Mouse (Mus musculus) spleen, adult 12 weeks (tissue): ENCODE results near the gene Cdc42bpb.

ENCODE experiments used
- DNase-seq: peaks from one replicate; pipeline ENCODE4 v3.0.0; 2022; ENCODE audit warnings: low spot score

The Cdc42bpb gene

DNA sequence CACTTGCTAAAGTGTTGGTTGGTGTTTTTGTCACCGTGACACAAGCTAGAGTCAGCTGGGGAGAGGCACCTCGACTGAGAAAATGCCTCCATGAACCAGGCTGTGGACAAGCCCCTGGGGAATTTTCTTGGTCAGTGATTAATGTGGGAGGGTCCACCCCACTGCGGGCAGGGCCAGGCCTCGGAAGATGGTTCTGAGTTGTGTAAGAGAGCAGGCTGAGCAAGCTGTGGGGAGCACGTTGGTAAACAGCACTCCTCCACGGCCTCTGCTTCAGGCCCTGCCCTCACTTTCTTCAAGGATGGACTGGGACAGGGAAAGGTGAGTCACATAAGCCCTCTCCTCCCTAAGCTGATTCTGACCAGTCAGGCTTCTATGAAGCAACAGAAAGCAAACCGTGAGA lies 36.8 kb downstream of the Cdc42bpb start:
- DNase-seq, result no peak

DNA sequence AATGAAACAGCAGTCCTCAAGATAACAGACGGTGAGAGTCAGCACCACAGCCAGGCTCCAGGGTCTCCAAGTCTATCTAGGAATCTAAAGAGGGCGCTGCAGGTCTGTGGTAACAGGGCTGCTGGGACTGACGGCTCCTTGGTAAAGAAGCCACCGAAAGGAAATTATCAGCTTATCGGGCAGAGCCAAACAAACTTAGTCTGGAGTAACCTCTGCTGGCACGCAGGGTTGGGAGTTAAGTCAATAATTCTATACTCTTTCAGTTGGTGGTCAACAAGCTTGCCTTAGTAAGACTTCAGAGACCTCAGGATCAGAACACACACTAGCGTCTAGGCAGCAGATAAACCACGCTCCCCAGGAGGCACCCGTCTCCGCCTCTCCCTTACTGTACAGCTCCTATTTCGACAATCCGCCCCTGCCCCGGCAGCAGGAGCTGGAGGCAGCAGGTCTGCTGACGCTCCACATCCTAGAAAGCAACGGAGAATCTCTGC lies 39.6 kb downstream of the Cdc42bpb start:
- no peak for DNase-seq

DNA sequence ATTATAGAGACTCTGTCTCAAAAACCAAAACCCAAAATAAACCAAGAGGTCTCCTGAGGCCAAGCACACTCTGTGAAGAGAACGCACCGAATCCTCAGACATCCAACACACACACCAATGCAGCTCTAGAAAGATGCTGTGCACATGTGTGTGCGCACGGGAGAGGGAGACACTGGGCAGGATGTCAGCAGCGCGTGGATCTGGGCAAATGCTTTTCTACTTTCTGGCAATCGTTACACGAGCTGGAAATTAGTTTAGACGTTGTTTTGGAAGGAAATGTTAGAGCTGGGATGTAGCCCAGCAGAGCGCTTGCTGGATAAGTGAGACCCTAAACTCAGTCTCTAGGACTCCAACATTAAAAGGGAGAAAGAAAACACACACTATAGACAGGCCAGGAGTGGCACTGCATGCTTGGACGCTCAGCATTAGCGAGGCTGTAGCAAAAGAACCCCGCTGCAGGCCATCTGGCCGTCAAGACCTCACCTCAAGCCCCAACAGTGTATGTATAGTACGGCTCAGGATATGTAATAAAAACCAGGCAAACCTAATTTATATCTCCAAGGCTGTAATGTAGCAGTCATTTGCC lies 44.4 kb downstream of the Cdc42bpb start:
- DNase-seq, result no peak

DNA sequence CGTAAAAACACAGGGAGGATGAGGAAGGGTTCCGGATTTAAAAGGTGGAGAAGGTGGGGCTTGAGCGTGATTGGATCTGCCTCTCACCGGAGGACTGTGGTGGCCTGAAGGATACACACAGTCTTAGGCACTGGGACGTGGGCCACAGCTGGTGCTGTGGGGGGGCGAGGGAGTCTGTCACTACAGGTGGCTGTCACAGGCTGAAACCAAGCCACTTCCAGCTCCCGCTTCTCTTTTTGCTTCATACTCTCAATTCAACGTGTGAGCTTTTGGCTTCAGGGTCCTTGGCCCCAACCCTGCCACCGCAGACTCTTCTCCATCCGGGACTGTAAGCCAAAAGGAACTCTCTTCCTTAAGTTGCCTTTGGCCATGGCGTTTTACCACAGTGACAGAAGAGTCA lies 45.1 kb downstream of the Cdc42bpb start:
- no peak for DNase-seq

DNA sequence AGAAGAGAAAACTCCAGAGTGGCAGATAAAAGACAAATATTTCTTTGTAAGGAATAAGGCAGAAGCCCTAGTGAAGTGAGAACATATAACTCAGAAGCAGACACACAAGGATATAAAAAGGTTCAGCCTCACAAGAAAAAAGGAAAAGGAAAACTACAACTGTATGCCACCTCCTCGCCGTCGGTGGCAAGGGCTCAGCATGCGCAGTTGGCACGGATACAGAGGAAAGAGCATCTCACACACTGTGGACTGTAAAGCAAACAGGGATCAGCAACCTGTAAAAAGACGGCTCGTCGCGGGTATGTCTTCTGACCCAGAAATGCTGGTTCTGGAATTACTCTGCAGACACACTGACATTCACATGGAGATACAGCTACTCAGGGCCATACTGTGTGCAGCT lies 45.9 kb downstream of the Cdc42bpb start:
- DNase-seq, result no peak

DNA sequence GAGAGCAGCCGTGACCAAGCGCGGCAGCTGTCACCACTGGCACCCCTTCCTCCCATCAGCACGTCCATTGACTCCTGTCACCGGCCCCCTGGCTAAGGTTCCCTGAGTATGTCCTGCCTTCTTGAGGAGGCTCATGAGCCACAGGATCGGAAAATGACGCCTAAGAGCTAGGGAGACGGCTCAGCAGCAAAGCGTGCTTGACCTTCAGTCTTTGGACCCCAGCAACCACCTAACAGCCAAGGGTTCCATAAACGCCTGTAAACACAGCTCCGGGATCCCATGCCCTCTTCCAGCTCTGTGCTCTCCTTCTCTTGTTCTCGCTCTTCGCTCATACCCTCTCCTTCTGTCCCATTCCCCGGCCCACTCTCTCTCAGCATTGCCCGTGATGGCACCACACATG lies 48.2 kb downstream of the Cdc42bpb start:
- DNase-seq, result no peak

DNA sequence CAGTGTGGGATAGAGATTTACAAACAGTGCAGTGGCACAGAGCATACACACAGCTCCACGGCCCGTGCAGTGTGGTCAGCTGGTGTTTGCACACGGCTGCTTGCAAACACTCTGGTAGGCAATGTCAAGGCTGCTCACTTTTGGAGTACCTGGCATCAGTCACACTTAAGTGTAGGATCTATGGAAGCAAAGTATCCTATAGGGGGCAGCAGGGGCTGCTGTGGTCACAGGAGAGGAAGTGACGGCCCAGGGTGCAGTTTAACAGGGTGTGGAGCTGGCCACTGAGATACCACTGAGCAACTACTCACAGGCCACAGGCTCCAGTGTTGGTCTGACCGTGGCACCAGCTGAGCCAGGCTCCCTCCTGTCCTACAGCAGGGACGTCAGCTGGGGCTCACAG lies 49.2 kb downstream of the Cdc42bpb start:
- DNase-seq, result no peak

DNA sequence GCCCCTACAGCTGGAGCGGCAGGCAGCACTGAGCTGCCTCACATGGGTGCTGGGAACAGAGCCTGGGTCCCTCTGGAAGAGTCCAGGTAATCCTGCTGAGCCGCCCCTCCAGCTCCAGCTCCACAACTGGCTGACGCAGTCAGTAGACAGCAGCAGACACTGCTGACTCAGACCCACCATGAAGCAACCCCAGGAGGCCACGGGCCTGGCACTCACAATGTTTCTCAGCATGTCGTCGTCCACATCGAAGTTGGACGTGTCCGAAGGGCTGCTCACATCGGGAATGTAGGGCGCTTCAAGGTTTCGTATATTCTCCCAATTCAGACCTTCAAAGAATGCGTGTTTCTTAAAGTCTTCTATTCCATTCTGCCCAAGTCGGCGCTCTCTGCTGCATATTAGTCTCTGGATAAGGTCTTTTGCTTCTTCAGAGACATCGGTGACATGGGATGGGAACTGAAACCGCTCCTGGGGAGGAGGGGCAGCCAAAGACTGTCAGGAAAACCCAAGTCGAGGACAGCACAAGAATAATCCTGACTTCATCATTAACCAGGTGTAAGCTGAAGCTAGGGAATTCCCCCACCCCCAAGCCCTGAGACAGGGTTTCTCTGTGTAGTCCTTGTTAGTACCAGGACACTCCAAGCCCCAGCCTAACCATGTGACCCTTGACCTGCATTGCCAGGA lies 51.6 kb downstream of the Cdc42bpb start:
- DNase-seq, result no peak

DNA sequence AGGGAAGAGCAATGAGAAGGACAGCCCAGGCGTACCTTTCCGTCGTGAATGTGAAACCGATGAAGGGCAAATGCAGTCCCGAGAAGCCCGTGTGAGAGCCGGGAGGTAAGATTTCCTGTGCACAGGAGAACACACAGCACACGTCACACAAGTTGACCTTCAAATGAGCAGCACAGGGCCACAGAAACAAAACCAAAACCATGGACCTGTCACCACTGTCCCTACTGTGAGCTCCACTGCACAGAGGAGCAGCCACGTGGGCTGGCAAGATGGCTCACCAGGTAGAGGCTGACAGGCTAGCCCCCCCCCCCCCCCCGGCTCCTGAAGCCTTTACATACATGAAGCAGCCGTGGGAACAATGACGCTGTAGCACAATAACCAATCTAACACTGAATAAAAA lies 52.6 kb downstream of the Cdc42bpb start:
- no peak for DNase-seq

DNA sequence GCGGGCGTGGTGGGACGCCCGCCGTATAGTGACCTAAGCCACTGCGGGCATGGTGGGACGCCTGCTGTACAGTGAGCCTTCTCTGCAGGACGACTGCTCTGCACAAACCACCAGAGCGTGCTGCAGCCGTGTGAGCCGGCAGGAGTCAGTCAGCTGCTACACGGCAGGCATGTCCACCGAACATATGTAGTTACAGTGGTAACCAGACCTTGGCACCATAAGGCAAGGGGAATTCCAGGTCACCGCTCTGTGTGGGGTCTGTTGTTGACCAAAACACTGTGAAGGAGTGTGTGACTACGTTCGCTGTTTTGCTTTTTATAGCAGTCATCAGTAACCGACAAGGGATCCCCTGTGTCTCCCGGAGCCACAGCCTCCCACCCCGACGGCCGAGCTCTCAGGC lies 53.0 kb downstream of the Cdc42bpb start:
- no peak for DNase-seq

DNA sequence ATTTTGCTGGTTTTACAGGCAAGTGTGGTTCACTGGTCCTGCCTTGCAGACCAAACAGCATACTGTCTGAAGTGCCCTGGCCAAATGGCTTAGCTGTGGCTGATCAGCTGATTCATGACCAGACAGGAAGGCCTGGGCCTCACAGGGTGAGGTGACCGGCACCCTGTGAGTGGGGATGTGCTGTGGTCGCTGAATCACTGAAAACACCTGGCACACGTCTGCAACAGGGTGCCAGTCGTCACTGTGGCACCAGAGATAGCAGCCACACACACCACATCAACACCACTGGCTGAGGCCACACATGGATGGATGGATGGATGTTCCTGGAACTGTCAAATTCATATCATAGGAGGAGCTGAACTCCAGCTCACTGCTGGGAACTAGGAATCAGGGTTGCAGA lies 54.1 kb downstream of the Cdc42bpb start:
- DNase-seq, result no peak

DNA sequence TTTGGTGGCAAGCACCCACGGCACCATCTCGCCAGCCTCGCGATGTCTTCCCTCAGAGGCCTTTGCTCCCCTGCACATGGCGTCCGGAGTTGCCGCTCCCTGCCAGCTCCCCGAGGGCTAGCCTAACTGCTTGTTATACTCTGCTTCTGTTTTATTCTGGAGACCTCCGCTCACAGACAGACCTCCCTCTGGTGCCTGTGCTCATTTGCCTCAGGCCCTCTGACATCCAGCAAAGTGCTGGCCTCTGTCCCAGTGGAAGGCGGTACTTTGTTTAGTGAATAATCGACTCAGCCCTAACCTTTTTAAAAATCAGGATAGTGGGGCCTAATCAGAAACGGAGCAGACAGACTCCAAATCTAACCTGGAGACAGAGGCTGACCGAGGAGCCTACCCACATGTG lies 55.7 kb downstream of the Cdc42bpb start:
- DNase-seq, result no peak

DNA sequence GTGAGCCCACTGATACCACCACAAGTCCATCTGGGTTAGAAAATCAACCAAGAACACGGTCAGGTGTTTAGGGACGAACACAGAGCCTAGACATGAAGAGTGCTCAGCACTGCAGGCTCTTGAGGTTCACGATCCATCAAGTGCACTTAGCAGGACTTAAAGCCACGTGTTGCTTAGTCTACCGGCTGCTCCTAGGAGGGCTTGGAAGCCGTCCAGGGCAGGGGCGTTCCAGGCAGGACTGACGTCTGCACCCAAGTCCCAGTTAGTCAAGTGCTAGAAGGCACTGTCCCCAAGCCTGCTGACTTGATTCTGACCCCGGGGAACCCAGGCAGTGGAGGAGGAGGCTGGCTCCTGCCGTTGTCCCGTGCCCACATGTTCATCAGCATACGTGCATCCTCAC lies 57.0 kb downstream of the Cdc42bpb start:
- no peak for DNase-seq

DNA sequence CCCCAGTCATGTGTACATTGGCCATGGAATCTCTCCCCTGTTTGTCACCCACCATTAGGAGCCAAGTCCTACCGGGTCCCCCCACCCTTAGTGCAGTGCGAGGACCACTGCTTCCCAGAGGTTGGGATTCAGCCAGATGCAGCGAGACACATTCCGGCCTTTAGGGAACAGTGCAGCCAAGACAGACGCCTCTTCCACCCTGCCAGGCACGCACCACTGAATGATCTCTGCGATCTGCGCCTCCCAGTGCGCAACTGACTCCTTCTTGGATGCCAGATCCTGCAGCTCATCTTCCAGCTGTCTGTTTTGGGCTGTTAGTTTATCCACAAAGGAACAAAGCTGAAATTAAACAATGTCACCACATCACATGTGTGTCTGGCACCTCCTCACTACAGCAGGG lies 59.8 kb downstream of the Cdc42bpb start:
- DNase-seq, result no peak

DNA sequence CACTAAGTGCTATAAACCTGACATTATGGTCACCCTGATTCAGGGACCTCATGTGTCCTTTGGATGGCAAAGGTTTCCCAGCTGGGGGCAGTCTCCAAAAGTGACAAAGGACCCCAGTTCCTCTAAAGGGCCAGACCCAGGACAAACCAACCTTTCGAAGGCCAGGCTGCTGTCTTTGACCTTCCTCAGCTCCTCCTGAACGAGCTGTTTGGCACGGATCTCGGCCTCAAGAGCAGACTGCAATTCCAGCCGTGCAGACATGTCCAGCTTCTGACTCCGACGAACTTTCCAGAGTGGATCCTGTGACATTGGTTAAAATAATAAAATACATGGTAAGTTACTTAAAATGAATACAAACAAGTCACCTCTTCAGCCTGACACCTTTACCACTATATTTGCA lies 63.2 kb downstream of the Cdc42bpb start:
- DNase-seq, result no peak

DNA sequence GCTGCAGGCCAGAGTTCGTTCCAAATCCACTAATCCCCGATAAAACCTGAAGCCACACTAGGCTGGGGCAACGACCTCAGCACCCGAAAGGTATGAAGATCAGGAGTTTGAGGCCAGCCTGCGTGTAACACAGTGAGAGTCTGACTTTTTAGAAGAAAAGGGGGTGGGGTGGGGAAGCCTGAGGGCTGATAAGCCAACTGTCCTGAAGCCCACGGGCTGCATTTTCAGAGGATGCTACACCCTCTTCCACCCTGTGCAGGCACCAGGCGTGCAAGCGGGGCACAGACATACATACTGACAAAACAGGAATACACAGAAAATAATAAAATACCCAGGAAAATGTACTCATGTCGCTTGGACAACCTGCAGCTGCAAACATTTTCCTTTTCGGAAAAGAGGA lies 65.7 kb downstream of the Cdc42bpb start:
- no peak for DNase-seq

DNA sequence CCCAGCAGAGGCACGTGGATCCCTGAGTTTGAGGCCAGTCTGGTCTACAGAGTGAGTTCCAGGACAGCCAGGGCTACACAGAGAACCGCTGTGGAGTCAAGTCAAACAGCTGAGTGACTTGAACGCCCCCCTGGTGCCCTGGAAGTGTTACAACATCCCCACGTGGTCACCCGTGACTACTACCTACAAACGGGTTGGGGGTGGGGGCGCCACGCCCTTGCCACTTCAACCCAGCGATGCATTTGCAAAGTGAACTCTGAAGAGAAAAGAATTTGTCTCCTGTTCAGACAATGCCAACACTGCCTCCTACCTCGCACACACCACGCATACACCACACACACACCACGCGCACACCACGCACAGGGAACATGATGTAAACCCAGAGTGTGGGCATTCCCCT lies 67.6 kb downstream of the Cdc42bpb start:
- DNase-seq, result no peak

DNA sequence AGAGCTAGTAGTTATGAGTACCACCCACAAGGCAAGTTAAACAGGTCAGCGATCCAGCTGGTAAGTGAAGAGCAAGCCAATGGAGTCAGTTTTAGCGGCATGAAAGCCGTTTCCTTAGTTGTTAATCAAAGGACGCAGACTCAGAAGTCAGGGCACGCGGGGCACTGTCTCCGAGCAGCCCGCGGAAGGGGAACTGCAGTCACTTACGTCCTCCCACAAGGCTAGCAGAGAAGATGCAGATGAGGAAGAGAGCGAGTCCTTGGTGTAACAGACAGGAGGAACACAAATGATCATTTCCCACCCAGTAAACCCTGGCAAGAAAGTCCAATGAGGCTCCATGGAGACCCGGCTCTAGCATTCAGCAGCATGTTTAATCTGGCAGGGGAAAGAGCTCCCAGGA lies 68.3 kb downstream of the Cdc42bpb start:
- DNase-seq, result no peak

DNA sequence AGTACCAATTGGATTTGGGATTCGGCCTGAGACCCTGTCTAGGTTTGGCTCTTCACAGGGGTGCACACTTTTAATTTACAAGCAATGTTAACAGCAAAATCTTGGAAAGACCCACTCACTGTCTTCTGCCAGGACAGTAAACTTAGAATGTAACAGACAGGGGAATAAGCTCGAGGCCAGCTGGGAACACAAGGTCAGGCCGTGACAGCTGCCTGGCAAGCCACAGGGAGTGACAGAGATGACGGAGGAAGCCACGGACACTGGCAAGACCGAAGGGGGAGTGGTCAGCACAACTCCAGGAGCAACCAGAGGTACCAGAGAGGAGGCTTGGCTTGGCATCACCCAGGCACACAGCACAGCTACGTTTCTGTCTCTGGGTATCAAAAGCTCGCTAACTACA lies 70.7 kb downstream of the Cdc42bpb start:
- DNase-seq, result no peak

DNA sequence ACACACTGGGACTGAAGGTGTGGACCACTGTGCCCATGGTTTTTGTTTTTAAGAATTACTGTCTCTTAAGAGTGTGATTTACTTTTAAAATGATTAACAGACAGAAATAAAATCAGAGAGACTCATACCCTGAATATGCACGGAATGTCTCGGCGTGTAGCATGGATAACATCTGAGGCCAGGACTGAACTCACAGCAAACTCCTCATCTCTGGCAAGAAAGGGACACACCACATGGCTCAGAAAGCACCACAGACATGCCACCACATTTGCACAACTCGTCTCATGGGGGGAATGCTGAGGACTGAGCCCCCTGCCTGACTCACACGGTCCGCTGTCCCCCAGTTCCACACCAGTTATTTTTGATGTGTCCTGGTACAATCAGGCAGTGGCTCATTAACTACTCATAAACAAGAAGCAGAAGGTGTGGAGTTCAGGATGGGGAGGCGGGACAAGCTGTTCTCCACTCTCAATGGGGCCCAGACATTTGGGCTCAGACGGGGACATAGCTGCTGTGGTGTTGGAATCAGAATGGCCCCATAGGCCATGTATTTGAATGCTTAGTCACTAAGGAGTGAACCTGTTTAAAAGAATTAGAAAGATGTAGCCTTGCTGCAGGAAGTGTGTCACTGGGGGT lies 73.7 kb downstream of the Cdc42bpb start:
- no peak for DNase-seq

DNA sequence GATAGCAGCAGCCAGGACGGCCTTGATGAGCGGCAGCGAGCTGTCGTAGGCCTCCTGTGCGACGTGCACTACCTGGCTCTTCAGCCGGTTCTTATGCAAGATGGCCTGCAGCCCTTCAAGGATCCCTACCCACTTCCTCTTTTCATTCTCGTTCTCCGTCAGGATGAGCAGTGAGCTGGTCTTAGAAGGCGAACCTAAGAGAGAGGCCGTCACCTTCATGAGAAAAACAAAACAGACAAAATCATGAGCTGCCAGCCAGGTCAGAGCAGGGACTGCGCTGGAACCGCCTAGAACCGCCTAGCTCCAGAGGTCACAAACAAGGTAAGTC lies 75.5 kb downstream of the Cdc42bpb start:
- no peak for DNase-seq

DNA sequence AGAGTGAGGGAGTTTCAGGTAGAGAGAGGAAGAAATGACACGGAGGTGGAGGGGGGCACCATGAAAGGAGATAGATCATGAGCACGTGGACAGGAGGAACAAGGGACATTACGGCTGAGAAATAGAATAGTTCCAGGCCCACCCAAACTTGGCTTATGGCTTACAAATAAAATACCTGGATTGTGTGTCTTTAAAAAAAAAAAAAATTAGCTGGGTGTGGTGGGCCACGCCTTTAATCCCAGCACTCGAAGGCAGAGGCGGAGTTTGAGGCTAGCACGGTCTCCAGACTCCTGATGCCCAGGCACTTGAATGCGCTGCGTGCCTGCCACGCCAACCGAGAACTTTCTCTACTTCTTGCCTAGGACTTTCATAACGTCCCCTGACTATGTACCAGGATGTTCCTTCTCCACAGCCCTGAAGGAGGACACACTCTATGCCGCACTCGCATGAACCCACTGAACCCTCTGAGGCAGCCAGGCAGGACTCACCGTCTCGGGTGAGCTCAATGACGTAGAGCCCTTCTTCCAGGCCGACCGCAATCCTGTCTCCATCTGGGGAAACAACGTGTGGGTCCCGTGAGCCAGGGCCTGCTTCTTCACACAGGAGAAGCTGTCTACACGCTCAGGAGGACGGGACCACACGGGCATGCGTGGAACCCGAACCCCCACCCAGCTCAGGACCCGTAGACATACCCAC lies 76.0 kb downstream of the Cdc42bpb start:
- no peak for DNase-seq

DNA sequence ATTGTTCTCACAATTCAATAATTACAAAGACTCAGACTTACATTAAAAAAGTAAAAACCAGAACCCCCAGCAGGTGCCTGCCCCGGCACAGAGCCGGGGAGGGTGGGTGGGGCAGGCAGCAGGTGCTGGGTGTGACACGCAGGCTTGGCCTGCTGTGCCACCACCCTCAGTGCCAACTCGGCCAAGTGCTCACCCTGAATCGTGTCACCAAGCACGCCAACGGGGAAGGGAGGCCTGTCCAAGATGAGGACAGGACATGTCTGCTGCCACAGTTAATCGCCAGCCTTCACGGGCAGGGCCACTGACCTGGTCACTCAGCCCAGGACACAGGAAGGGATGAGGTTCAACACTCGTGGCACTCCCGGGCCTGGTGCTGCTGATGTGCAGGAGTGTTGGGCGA lies 84.5 kb downstream of the Cdc42bpb start:
- no peak for DNase-seq
